8 mouse cellular contexts compared by ENCODE assay signal in the genomic region with DNA sequence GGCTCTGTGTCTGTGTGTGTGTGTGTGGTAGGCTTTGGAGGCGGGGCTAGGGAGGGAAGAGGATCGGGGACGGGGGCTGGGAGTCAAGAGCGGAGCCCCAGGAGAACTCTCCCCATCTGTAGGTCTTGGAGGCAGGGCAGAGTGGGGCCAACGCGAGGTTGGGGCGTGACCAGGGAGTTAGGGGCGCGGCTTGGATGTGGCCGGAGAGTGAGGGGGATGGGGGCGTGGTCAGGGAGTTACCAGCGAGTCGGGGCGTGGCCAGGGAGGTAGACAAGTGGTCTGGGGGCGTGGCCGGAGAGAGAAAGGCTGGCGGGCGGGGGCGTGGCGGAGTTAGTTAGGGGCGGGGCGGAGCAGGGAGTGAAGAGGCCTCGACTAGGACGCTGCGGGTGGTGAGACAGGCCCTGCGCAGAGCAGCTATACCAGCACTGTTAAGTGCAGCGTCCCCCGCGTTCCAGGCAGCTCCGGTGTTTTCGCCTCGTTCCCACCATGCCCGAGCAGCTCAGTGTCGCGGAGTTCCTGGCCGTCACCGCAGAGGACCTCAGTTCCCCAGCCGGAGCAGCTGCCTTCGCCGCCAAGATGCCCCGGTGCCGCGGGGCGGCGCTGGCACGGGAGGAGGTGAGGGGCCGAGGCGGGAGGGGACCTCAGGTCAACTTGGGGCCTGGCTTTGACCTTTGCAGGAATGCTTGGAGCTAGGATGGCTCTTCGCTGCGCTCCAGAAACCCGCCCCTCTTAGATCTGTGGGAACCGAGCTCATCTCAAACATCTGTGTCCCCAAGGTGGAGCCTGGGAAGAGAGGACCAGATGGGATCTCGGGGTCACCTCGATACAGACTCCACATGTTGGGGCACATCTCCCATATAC. TPM values are rescaled to one million over a fixed set of nuclear protein-coding genes. Genes with fewer than 3 reads are reported as not detected.
DNase-seq lines count a peak whose midpoint lies in the region; ATAC-seq and TF ChIP-seq lines count a peak whose summit lies in the region.

Asap3 (plus strand) TSS at position 333 of the 861 bp plus-strand sequence.

- under 1% methylated on average over 53 of the region's 54 CpGs for WGBS in forebrain, embryonic 11.5 days
- under 1% methylated on average over 54 of the region's 54 CpGs for WGBS in heart, embryonic 16.5 days
- under 1% methylated on average over 50 of the region's 54 CpGs for WGBS in liver, embryonic 16.5 days (ENCODE audit: insufficient replicate concordance)
- WGBS in neural tube, embryonic 13.5 days: under 1% methylated on average over 54 of the region's 54 CpGs

- DNase-seq in CD8-positive naive resting alpha-beta T cell, adult 2 months (ENCODE audit: low read depth in 2 of 2, low spot score in 2 of 2): peak; percentile 59 to 71
- DNase-seq in c-Kit-positive CD71-negative TER-119-negative erythroid progenitor cells, embryonic 14.5 days (ENCODE audit: low read depth): peak; percentile 89
- peak; percentile 100 for DNase-seq in forebrain, embryonic 11.5 days (ENCODE audit: low spot score)
- peak; percentile 99 to 100 for DNase-seq in kidney, postnatal 36 days

- H3K27me3 ChIP-seq in forebrain, embryonic 11.5 days (ENCODE audit: control insufficient read depth, insufficient read depth, low read length): no peaks in the 10 kb centered on the region
- peaks cover 4% of the 10 kb centered on the region; the same call in 1 of the 2 replicates for H3K27me3 ChIP-seq in heart, embryonic 16.5 days (ENCODE audit: control insufficient read depth, insufficient read depth, low read length)
- H3K27me3 ChIP-seq in liver, embryonic 16.5 days (ENCODE audit: control insufficient read depth, insufficient read depth, low read depth, low read length): peaks cover 49% of the 10 kb centered on the region
- 0 out of 2 replicates have a peak, but pooled peaks cover 5% of the 10 kb centered on the region for H3K27me3 ChIP-seq in neural tube, embryonic 13.5 days
- no peaks in the 10 kb centered on the region for H3K27me3 ChIP-seq in testis, adult 2 months (ENCODE audit: control insufficient read depth, insufficient read depth, low read length)

- H3K36me3 ChIP-seq in forebrain, embryonic 11.5 days (ENCODE audit: control insufficient read depth, insufficient read depth, low read length): no peaks in the 10 kb centered on the region
- H3K36me3 ChIP-seq in heart, embryonic 16.5 days (ENCODE audit: control insufficient read depth, insufficient read depth): no peaks in the 10 kb centered on the region
- H3K36me3 ChIP-seq in liver, embryonic 16.5 days (ENCODE audit: control insufficient read depth, insufficient read depth): no peaks in the 10 kb centered on the region
- H3K36me3 ChIP-seq in neural tube, embryonic 13.5 days: no peaks in the 10 kb centered on the region
- no peaks in the 10 kb centered on the region for H3K36me3 ChIP-seq in testis, adult 2 months (ENCODE audit: control insufficient read depth, insufficient read depth, low read length)

- peak; percentile 62; the same call in 1 of the 2 replicates for TF ChIP-seq POLR2A in testis, adult 2 months (IDR thresholded peaks at IDR 0.05; ENCODE audit: control insufficient read depth, low read depth, low read length)

- no peaks in the 10 kb centered on the region for H3K9me3 ChIP-seq in forebrain, embryonic 11.5 days (ENCODE audit: control insufficient read depth, low read length)
- H3K9me3 ChIP-seq in heart, embryonic 16.5 days (replicated peaks; ENCODE audit: control insufficient read depth, low read length): no peaks in the 10 kb centered on the region
- H3K9me3 ChIP-seq in liver, embryonic 16.5 days (replicated peaks; ENCODE audit: control insufficient read depth, low read length): no peaks in the 10 kb centered on the region
- H3K9me3 ChIP-seq in neural tube, embryonic 13.5 days: no peaks in the 10 kb centered on the region

- peak within 1 kb of the TSS; percentile 51 for H3K4me3 ChIP-seq in forebrain, embryonic 11.5 days (ENCODE audit: low read depth, low read length)
- H3K4me3 ChIP-seq in heart, embryonic 16.5 days (ENCODE audit: low read length): peak within 1 kb of the TSS; percentile 75
- H3K4me3 ChIP-seq in liver, embryonic 16.5 days (ENCODE audit: low read depth, low read length): peak within 1 kb of the TSS; percentile 65
- peak within 1 kb of the TSS; percentile 65 for H3K4me3 ChIP-seq in neural tube, embryonic 13.5 days
- peak within 1 kb of the TSS; percentile 92 for H3K4me3 ChIP-seq in testis, adult 2 months (ENCODE audit: control insufficient read depth, low read depth, low read length)

- peak; percentile 89 for ATAC-seq in forebrain, embryonic 11.5 days (replicated peaks; ENCODE audit: low FRiP score)
- ATAC-seq in heart, embryonic 16.5 days (replicated peaks; ENCODE audit: extremely low read depth, insufficient read depth, low FRiP score): peak; percentile 88
- peak; percentile 89 for ATAC-seq in liver, embryonic 16.5 days (ENCODE audit: low read depth)
- ATAC-seq in neural tube, embryonic 13.5 days (ENCODE audit: low read depth): peak; percentile 89

- H3K27ac ChIP-seq in forebrain, embryonic 11.5 days (ENCODE audit: low read depth, low read length): no peak within 1 kb of the TSS
- peak within 1 kb of the TSS; percentile 58 for H3K27ac ChIP-seq in heart, embryonic 16.5 days (ENCODE audit: low read length)
- peak within 1 kb of the TSS; percentile 46; the same call in 1 of the 2 replicates for H3K27ac ChIP-seq in liver, embryonic 16.5 days (ENCODE audit: low read length)
- peak within 1 kb of the TSS; percentile 46 for H3K27ac ChIP-seq in neural tube, embryonic 13.5 days (replicated peaks)
- H3K27ac ChIP-seq in testis, adult 2 months (ENCODE audit: control insufficient read depth, insufficient read depth, low read depth, low read length): no peak within 1 kb of the TSS

- peak within 1 kb of the TSS; percentile 96 for H3K4me2 ChIP-seq in forebrain, embryonic 11.5 days (ENCODE audit: low read depth, low read length, severe bottlenecking)
- H3K4me2 ChIP-seq in heart, embryonic 16.5 days (ENCODE audit: low read depth, low read length): peak within 1 kb of the TSS; percentile 99
- H3K4me2 ChIP-seq in liver, embryonic 16.5 days (ENCODE audit: low read depth, low read length): peak within 1 kb of the TSS; percentile 96
- H3K4me2 ChIP-seq in neural tube, embryonic 13.5 days: peak within 1 kb of the TSS; percentile 97

- peak within 1 kb of the TSS; percentile 70 for H3K9ac ChIP-seq in forebrain, embryonic 11.5 days (ENCODE audit: low read length)
- peak within 1 kb of the TSS; percentile 85 for H3K9ac ChIP-seq in heart, embryonic 16.5 days (ENCODE audit: low read length)
- peak within 1 kb of the TSS; percentile 66 for H3K9ac ChIP-seq in liver, embryonic 16.5 days (ENCODE audit: low read depth, low read length)
- H3K9ac ChIP-seq in neural tube, embryonic 13.5 days: peak within 1 kb of the TSS; percentile 79

- peaks cover 7% of the 10 kb centered on the region for H3K4me1 ChIP-seq in forebrain, embryonic 11.5 days (replicated peaks; ENCODE audit: control insufficient read depth, insufficient read depth, low read length)
- peaks cover 13% of the 10 kb centered on the region for H3K4me1 ChIP-seq in heart, embryonic 16.5 days (ENCODE audit: control insufficient read depth, insufficient read depth, low read length)
- peaks cover 16% of the 10 kb centered on the region for H3K4me1 ChIP-seq in liver, embryonic 16.5 days (ENCODE audit: control insufficient read depth, low read depth, low read length)
- H3K4me1 ChIP-seq in neural tube, embryonic 13.5 days (replicated peaks): peaks cover 29% of the 10 kb centered on the region
- no peaks in the 10 kb centered on the region; the same call in 1 of the 2 replicates for H3K4me1 ChIP-seq in testis, adult 2 months (ENCODE audit: control insufficient read depth, insufficient read depth, low read length)

- no peak for TF ChIP-seq CTCF in testis, adult 2 months (IDR thresholded peaks at IDR 0.05; ENCODE audit: control insufficient read depth, insufficient read depth, insufficient replicate concordance, low read depth, low read length)

RNA-seq across cellular contexts. Expression of gene Asap3, which starts in this region (rescaled TPM):
- polyA plus RNA-seq in forebrain, embryonic 11.5 days (2014; fragmentation: Nextera tagmentation; extraction: Ambion mirVana): 4.1 and 4.3 TPM in 2 replicates
- 2.8 and 3.8 TPM in 2 replicates for polyA plus RNA-seq in heart, embryonic 16.5 days (2015; fragmentation: Nextera tagmentation; extraction: Ambion mirVana)
- 2.2 and 3.0 TPM in 2 replicates for polyA plus RNA-seq in liver, embryonic 16.5 days (2015; fragmentation: Nextera tagmentation; extraction: Ambion mirVana)
- polyA plus RNA-seq in neural tube, embryonic 13.5 days (2015; fragmentation: Nextera tagmentation; extraction: Ambion mirVana): 8.6 and 8.8 TPM in 2 replicates
- polyA plus RNA-seq in testis, adult 2 months (2012; rRNA removed): 4.1 and 6.7 TPM in 2 replicates

Comparison
In these comparisons a context has a peak if more than half of its experiments do, and no peak if none do; other contexts are left out.
1. H3K27ac ChIP-seq: peak in heart, embryonic 16.5 days (single experiment), liver, embryonic 16.5 days (single experiment) and neural tube, embryonic 13.5 days (single experiment); none in forebrain, embryonic 11.5 days (single experiment) and testis, adult 2 months (single experiment).
2. Peak in every context shown above with its lines, with median percentiles within 50 percentile points of each other: DNase-seq, ATAC-seq, H3K4me2 ChIP-seq, H3K4me3 ChIP-seq and H3K9ac ChIP-seq.